Mouse (Mus musculus) brain, embryonic 14.5 days (tissue): ENCODE results near the gene Eef1e1.

Experiments
- CTCF ChIP-seq: fragments of 200-500 bp; IDR thresholded peaks from 2 replicates; pipeline ENCODE4 v1.5.1; 2012; ENCODE audit warnings: inconsistent platforms, mild to moderate bottlenecking, moderate library complexity, borderline replicate concordance; ENCODE audit not compliant: insufficient read depth, insufficient read length; ENCODE audit errors: extremely low read depth
- POLR2A ChIP-seq: fragments of 200-500 bp; IDR thresholded peaks from 2 replicates; pipeline ENCODE4 v1.6.1; 2012; ENCODE audit warnings: mild to moderate bottlenecking, inconsistent platforms, borderline replicate concordance; ENCODE audit not compliant: poor library complexity, insufficient read depth, insufficient read length, severe bottlenecking; ENCODE audit errors: extremely low read depth

GRCm38 (mm10) chr13:38664753-38665152 is 5.9 kb upstream of the Eef1e1 start:
- TF ChIP-seq POLR2A, result no peak
- no peak for TF ChIP-seq CTCF
